Mouse (Mus musculus) Muller cell, postnatal 12 days (primary cell): ENCODE results near the gene Fut1.

ENCODE experiments used
- DNase-seq: peaks from one replicate; pipeline ENCODE4 v3.0.0-alpha.2; 2015; ENCODE audit errors: inconsistent ontology term

The Fut1 gene

DNA sequence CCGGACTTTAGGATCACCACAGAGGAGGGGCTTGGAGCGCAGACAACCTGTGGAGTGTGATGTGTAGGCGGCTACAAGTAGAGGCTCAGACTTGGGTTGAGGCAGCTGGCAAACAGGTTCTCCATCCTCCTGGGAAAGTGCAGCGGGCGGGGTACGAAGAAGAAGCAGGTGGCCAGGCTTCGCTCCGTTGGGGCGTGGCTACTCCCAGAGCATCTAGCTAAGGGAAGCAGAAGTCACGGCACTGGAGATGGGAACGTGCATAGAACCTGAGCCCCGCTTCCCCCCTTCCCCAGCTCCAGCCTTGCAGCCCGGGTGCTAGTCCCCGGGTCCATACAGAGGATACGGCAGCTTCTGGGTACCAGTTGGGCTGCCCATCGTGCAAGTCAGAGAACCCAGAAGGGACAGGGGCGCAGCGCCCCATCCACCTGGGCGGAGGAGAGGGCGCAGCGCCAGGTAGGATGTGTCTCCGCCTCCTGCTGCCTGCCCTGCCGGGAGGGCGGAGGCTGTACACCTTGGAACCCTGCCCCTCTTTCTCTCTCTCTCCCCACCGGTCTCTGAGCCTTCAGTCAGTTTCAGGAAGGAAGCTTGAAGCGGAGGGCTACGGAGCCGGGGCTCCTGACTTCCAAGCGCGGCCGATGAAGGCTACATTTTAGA is at the start of gene Fut1:
Fut1 (plus strand) TSS at position 248 of the 654 bp plus-strand sequence.
- DNase-seq = no peak

DNA sequence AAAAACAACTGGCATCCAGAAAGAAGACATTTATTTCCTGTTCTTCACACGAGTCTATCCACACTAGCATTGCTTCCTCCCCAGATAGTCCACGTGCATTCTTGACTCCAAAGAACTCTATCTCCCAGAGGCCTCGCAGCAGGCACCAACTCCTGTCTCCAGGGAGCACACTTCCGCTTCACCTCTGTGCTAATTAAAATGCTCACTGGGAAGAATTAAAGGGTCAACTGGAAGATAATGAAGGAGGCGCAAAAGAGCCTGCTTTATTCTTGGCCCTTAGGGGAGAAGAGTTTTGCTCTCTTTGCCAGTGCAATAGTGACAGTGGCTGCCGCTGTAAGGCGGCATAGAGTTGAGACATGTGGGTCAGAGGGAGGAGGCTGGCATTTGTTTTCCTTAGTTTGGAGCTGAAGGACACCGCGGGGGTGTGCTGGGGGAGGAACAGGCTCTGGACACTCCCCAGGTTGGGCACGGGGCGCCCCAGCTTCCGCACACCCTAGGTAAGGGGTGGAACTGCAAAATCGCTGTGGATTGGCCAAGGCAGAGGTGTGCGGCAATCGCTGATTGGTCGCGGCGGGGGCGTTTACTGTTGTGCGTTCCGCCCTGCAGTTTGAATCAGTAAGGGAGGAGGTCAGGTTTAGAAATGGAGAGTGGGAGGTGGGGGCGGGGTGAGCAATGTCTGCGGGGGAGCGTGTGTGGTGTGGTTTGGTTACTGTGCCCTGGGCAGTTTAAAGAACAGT is 49.1 kb upstream of the Fut1 start:
- peak; percentile 95 for DNase-seq

DNA sequence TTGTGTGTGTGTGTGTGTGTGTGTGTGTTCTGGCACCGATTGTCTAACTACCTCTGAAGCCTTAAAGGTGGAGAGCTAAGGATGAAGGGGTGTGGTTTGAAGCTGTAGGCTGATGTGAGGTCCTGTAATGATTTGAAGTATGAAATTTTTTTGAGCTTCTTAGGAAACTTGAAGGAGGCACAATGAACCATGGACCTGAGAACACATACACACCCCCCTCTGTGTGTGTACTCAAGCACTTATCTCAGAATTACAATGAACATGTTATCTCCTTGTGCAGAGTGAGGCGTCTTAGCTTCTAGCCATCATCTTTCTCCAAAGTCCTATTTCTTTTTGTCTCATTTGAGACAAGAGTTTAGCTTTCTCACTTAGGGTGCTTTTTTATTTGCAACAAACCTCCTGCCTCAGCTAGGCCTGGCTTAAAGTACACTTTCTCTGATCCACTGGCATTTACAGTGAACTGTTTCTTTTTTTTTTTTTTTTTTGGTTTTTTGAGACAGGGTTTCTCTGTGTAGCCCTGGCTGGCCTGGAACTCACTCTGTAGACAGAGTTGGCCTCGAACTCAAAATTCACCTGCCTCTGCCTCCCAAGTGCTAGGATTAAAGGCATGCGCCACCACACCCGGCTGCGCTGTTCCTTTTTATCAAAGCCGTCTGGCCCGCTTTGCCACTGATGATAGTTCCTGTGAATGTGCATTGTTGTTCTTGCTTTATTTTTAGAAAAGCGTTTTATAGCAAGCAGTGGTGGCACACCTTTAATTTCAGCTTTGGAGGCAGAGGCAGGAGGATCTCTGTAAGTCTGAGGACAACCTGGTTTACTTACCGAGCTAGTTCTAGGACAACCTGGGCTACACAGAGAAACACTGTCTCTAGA is 48.3 kb upstream of the Fut1 start:
- DNase-seq = no peak

DNA sequence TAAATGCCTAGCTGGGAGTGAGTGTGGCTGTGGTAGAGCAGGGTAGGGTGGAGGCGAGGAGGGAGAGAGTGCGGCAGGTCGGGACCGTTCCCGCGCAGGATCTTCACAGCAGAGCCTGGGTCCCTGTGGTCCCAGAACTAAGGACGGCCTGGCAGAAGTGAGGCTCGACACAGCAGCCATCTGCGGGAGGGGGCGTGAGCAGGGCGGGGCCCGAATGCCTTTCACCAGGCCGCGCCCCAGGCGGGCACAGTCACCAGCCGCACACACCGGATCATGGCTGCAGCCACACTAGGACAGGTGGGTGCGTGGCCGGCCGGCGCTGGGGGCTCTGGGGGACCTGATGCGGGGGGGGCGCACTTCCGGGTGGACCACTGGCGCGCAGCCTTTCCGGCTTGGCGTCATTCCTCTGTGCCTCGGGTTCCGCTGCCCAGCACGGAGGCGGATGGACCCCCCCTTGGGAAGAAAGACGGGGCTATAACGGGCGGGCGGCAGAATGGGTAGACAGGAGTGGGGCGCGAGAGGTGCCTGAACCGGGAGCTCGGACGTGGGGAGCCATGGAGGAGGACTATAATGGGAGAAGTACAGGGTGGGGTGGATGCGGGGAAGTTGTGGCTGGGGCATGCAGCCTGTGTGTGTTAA is 46.9 kb upstream of the Fut1 start, which contains the start of gene Bcat2:
Bcat2 (plus strand) TSS at position 51 of the 639 bp plus-strand sequence.
- DNase-seq = peak; percentile 82

- no peak for DNase-seq
Measured at GRCm38 (mm10) chr7:45571966-45572365, 45.1 kb upstream of the Fut1 start.

GRCm38 (mm10) chr7:45573954-45574353 is 43.1 kb upstream of the Fut1 start:
- DNase-seq = no peak

DNA sequence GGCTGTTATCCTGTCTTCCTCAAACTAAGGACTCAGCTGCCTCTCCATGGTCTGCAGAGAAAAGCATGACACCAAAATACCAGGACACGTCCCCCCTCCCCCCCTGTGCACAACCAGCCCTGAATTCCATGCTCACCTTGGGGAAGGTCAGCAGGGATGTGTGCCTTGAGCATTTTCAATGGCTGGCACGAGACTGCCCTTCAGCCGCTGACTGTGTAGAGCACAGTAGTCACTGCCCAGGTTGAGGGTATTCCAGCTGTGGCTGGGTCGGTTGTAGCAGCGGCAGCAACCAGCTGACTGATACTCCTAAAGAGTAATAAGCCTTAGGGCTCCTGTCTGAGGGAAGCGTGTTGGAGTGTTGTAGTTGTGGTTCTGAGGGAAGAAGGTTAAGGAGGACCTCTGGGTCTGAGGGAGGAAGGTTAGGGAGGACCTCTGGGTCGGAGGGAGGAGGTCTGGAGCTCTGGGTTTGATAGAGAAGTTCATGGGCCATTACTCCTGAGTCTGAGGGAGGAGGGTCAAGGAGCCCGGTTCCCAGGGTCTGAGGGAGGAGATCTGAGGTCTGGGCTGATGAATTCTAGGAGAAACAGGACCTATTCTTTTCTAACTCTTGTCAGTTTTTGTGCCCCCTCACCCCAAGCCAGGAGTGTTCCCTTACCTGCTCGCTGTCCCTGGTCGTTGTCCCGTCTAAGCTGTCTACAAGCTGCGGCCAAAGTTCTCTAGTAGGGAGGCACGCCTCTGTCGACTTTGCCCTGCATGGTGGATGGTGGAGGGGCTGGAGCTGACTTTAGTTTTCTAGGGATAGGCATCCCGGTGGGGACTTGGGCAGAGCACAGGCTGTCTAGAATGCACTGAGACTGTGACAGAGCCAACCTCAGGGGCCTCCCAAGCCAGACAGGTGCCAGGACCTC is 42.4 kb upstream of the Fut1 start:
- DNase-seq = no peak

DNA sequence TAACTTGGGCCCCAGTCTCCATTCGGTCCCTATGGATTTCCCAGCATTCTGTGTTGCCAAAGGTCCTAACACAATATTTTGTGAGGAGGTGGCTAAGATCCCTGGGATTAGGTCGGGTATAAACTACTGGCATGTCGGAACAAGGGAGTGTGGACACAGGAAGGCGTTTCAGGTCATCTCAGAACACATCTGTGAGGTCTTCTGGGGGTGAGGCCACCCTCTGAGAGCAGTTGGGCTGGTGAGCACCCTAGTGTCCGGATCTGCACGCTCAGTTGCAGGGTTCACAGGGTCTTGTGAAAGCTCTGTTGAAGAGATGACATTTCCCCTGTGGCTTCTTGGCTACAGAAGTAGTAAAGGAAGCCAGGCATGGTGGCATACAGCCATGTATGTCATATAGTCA is 31.2 kb upstream of the Fut1 start:
- DNase-seq = no peak

- DNase-seq = no peak
Measured at GRCm38 (mm10) chr7:45587631-45588592, 29.2 kb upstream of the Fut1 start.

- DNase-seq = peak; percentile 98
Measured at GRCm38 (mm10) chr7:45589173-45589572, 27.9 kb upstream of the Fut1 start.

- DNase-seq = no peak
Measured at GRCm38 (mm10) chr7:45589898-45590297, 27.2 kb upstream of the Fut1 start.

GRCm38 (mm10) chr7:45590874-45591273 is 26.2 kb upstream of the Fut1 start:
- DNase-seq = no peak

DNA sequence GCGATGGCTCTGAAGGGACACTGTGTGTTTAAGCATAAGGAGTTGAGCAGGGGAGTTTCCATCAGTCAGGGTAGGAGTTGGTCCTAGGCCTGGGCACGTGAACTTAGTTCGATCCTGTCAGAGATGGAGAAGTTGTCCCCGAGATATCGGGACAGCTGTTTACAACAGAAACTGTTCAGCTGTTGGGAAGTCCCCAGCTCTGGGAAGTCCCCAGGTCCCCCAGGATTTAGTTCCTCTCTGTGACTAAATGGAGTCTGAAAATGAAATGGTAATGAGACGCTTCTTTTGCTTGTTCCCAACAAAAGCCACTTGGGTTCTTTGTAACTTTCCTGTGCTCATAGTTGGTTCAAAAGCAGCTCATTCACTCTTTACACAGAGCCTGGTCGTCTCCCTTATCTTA is 25.2 kb upstream of the Fut1 start:
- DNase-seq = no peak

DNA sequence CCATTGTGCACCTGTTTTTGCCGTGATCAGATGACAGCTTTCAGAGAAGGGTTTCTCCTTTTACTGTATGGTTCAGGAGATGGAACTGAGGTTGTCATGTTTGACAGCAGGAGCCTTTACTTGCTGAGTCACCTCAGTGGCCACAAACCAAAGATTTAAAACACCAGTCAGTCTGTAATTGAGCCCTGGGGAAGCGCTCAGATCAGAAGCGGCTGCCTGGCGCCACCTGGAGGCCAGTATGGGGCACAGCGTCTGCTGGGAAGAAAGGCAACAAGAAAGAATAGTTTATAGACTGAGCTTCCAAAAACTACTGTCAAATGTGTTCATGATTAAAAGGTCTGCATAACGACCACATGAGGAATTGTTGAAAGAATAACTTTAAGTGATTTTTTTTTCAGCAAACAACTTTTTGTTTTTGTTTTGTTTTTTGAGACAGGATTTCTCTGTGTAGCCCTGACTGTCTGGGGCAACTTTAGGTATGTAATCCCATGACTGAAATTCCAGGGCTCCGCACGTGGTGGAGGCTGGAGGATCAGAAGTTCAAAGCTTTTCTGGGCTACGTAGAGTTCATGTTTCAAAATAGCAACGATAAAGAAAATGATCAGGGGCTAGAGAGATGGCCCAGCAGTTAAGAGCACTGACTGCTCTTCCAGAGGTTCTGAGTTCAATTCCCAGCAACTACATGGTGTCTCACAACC is 23.8 kb upstream of the Fut1 start:
- DNase-seq = peak; percentile 76

GRCm38 (mm10) chr7:45595176-45595575 is 21.9 kb upstream of the Fut1 start:
- DNase-seq = no peak

GRCm38 (mm10) chr7:45596107-45596506 is 21.0 kb upstream of the Fut1 start:
- DNase-seq = no peak

DNA sequence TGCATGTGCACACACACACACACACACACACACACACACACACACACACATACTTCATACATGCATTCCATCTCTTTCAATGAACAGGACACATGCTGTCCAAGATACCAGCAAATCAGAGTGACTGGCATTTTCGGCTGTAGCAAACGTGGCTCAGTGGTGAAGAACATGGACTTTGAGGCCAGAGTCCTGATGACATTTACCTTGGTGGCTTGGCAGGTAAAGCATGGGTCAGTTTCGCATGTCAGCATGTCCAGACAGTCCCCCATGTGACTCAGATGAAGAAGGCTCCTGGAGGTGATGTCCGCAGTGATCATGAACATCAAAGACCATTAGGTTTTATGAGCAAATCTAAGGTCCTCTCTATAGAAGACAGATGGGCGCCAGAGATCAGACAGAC is 20.1 kb upstream of the Fut1 start:
- no peak for DNase-seq

- DNase-seq = no peak
Measured at GRCm38 (mm10) chr7:45597527-45597926, 19.6 kb upstream of the Fut1 start.
